Mouse (Mus musculus) C2C12 (cell line): ENCODE measurements at regions not wholly inside any gene's neighbourhood (a gene's known extent, or its start where the extent isn't known, plus 50 kb on each side); places are given as distances from the start of the nearest gene placed in this dataset.

ENCODE experiments used
- CTCF ChIP-seq: IDR thresholded peaks from one replicate; pipeline ENCODE4 v1.5.1; 2011; ENCODE audit not compliant: control insufficient read depth, insufficient read depth, insufficient read length
- FOSL1 ChIP-seq: IDR thresholded peaks from one replicate; pipeline ENCODE4 v1.8.0; 2011; ENCODE audit warnings: mild to moderate bottlenecking, low read length; ENCODE audit not compliant: poor library complexity, insufficient read depth, severe bottlenecking

DNA sequence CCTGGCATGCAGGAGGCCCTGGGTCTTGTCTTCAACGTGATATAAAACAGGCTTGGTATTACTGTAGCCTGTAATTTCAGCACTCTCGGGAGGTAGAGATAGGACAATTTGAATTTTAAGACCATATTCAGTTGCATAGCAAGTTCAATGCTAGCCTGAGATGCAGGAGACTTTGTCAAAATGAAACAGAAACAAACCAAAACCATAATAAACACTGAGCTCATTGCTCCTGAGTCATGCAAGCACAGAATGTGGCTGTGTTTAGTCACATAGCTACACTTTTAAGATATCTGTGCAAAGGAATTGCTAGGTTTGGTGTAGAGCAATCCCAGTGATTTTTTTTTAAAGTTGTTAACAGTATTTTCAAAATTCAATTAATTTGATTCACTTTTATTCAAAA is 93.3 kb downstream of the Kcnj2 start:
- no peak for TF ChIP-seq CTCF
- no peak for TF ChIP-seq FOSL1
